Mouse (Mus musculus) heart, embryonic 11.5 days (tissue): ENCODE data around the gene Gltp. TPM values are rescaled to one million over a fixed set of nuclear protein-coding genes. Genes with fewer than 3 reads are reported as not detected.

Source experiments
- ATAC-seq: fragments of 200-750 bp; cut with Nextera tagmentation; replicated peaks from 2 replicates; pipeline ENCODE4 v1.8.0; 2017; ENCODE audit warnings: moderate library complexity; ENCODE audit not compliant: insufficient number of reproducible peaks, low FRiP score, low TSS enrichment
- H3K27ac ChIP-seq: fragments of 300-500 bp; sonication (generic); 2 replicates; pipeline ENCODE4 v1.5.1; 2014; ENCODE audit warnings: mild to moderate bottlenecking, low read depth, low read length
- H3K27me3 ChIP-seq: fragments of 300-500 bp; sonication (generic); 2 replicates; pipeline ENCODE4 v1.6.1; 2014; ENCODE audit warnings: mild to moderate bottlenecking, low read length, mixed read lengths; ENCODE audit not compliant: control insufficient read depth, insufficient read depth
- H3K36me3 ChIP-seq: fragments of 300-500 bp; sonication (generic); 2 replicates; pipeline ENCODE4 v1.6.1; 2014; ENCODE audit warnings: mild to moderate bottlenecking, low read length, moderate library complexity, mixed read lengths; ENCODE audit not compliant: control insufficient read depth, insufficient read depth
- H3K4me1 ChIP-seq: fragments of 300-500 bp; sonication (generic); 2 replicates; pipeline ENCODE4 v1.6.1; 2014; ENCODE audit warnings: low read length; ENCODE audit not compliant: control insufficient read depth, insufficient read depth
- H3K4me2 ChIP-seq: fragments of 300-500 bp; sonication (generic); 2 replicates; pipeline ENCODE4 v1.6.1; 2014; ENCODE audit warnings: mild to moderate bottlenecking, moderate library complexity
- H3K4me3 ChIP-seq: fragments of 300-500 bp; sonication (generic); 2 replicates; pipeline ENCODE4 v1.5.1; 2014; ENCODE audit warnings: low read depth, low read length
- H3K9ac ChIP-seq: fragments of 300-500 bp; sonication (generic); 2 replicates; pipeline ENCODE4 v1.6.1; 2014; ENCODE audit warnings: mild to moderate bottlenecking, low read depth, low read length, moderate library complexity
- H3K9me3 ChIP-seq: fragments of 300-500 bp; sonication (generic); replicated peaks from 2 replicates; pipeline ENCODE4 v1.6.1; 2016; ENCODE audit warnings: low read length; ENCODE audit not compliant: control insufficient read depth
- WGBS: fragments of 180-500 bp; shearing (Covaris S2); extraction: QIAGEN DNeasy Blood & Tissue Kit; methylation state at CpG from one replicate; pipeline ENCODE4 v1.1.7; 2014; ENCODE audit not compliant: insufficient replicate concordance; 5-methylcytosine and 5-hydroxymethylcytosine counted together
- polyA plus RNA-seq: library from polyadenylated mRNA; unstranded; fragments of >200 nt; fragmentation: Nextera tagmentation; extraction: Ambion mirVana; gene quantifications from 2 replicates; pipeline ENCODE4 v1.2.1, GENCODE M21; 2014

The Gltp gene
- polyA plus RNA-seq, 1 experiment from 2014 or later, result 57.1 TPM

DNA sequence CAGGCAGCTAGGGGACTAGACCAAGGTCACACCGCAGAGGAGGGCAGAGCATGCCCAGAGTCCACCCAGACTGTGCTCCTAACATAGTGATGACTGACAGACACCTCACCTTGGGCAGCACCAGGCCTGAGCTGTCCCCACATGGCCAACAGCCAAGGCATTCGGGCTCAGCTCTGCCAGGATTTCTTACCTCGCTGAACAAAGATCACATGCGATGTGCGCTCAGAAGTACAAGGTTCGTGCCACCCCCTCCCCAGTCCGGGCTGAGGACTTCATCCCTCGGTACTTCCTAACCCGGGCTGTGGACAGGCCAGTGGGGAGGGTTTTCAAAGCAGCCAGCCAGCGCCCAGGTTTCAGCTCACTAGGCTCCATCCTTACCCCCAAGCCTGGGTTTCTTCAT, 33.4 kb downstream of the Gltp start:
- H3K27me3 ChIP-seq, result peaks cover 61% of the 10 kb centered on the region
- no peak for ATAC-seq

GRCm38 (mm10) chr5:114656305-114656704, 34.5 kb downstream of the Gltp start:
- no peak overlapping the region for H3K27ac ChIP-seq
- H3K4me2 ChIP-seq, result no peak overlapping the region
- H3K4me3 ChIP-seq, result no peak overlapping the region
- H3K4me1 ChIP-seq, result peaks cover 14% of the 10 kb centered on the region
- ATAC-seq, result no peak
- H3K36me3 ChIP-seq, result no peaks in the 10 kb centered on the region
- H3K9ac ChIP-seq, result no peak overlapping the region
- H3K27me3 ChIP-seq, result peaks cover 70% of the 10 kb centered on the region
- H3K9me3 ChIP-seq, result no peaks in the 10 kb centered on the region
- 74% methylated on average over 7 of the region's 7 CpGs for WGBS

More for the DNA sequence above, 33.4 kb downstream of the Gltp start:
- peak overlapping the region; percentile 52; the same call in 1 of the 2 replicates for H3K4me3 ChIP-seq
- no peak overlapping the region for H3K27ac ChIP-seq
- H3K36me3 ChIP-seq, result no peaks in the 10 kb centered on the region
- H3K4me2 ChIP-seq, result peak overlapping the region; percentile 93
- peaks cover 10% of the 10 kb centered on the region; the same call in 1 of the 2 replicates for H3K4me1 ChIP-seq
- no peaks in the 10 kb centered on the region for H3K9me3 ChIP-seq
- H3K9ac ChIP-seq, result no peak overlapping the region
- 33% methylated on average over 10 of the region's 10 CpGs for WGBS

- 84% methylated on average over 5 of the region's 5 CpGs for WGBS
- no peaks in the 10 kb centered on the region for H3K36me3 ChIP-seq
- H3K9me3 ChIP-seq, result no peaks in the 10 kb centered on the region
- peaks cover 70% of the 10 kb centered on the region for H3K27me3 ChIP-seq
- H3K9ac ChIP-seq, result no peak overlapping the region
- H3K27ac ChIP-seq, result no peak overlapping the region
- H3K4me3 ChIP-seq, result no peak overlapping the region
- no peak for ATAC-seq
- H3K4me1 ChIP-seq, result peaks cover 20% of the 10 kb centered on the region
- H3K4me2 ChIP-seq, result no peak overlapping the region
Observed at GRCm38 (mm10) chr5:114655721-114656120, 35.1 kb downstream of the Gltp start.

DNA sequence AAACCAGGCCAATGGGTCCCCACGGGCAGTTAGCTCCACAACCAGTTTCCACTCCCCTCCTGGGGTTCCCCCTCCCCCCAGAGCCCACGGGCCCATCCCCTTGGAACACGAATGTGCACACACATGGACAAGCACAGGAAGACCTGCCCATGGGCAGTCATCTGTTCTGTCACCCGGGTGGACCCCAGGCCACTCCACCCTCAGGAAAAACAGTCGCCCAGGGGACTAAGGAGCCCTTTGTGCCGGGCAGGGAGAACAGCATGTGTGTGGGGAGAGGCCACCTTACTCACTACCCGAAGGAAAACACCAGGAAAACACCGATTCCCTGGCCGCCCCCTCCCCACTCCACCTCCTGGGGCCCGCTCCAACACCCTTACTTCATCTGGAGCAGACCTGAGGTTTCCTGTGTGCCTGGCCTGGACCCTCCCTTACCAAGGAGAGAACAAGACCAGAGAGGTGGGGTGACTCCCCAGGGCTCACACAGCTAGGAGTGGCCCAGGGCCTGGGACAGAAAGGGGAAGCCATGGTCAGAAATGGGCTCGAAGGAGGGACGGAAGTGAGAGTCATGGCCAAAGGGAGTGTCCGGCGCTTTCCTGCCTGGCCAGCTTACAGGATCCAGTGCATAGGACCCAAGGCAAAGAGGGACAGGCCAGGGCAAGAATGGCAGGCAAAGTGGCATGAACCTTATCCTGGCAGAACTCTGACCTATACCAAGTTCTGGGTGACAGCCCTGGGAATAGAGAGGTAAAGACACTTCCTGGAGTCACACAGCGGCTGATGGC, 36.9 kb downstream of the Gltp start:
- Histone ChIP-seq H3K27me3 (peaks cover 65% of the 10 kb centered on the region), H3K9me3 (no peaks in the 10 kb centered on the region), H3K36me3 (no peaks in the 10 kb centered on the region), H3K27ac (no peak overlapping the region), H3K4me2 (no peak overlapping the region), H3K9ac (no peak overlapping the region), H3K4me1 (peaks cover 21% of the 10 kb centered on the region), H3K4me3 (no peak overlapping the region)
- no peak for ATAC-seq
- WGBS, result 59% methylated on average over 12 of the region's 15 CpGs

DNA sequence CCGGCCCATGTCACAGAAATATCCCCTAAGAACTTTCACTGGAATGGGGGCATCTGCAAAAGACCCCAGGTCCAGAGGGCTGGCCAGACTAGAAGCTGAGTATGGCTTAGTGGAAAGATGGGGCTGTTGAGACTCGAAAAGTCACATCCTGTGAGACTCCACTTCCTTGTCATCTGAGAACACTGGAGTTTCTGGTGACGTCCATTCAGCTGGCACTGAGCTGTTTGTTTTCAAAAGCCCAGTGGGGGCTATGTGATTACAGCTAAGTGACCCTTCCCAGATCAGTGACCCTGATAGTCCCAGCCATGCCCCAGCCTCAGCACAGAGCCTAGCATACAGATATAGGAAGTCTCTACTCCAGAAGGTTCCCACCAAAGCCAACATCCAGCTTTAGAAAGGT, 39.3 kb downstream of the Gltp start:
- Histone ChIP-seq H3K4me2 (peak overlapping the region; percentile 29), H3K4me1 (peaks cover 19% of the 10 kb centered on the region), H3K9me3 (no peaks in the 10 kb centered on the region), H3K4me3 (no peak overlapping the region), H3K9ac (0 out of 2 replicates have a peak overlapping the region, but pooled peaks have one; percentile 39), H3K27me3 (peaks cover 50% of the 10 kb centered on the region), H3K36me3 (no peaks in the 10 kb centered on the region), H3K27ac (no peak overlapping the region)
- WGBS, result 31% methylated on average over 3 of the region's 3 CpGs
- no peak for ATAC-seq

DNA sequence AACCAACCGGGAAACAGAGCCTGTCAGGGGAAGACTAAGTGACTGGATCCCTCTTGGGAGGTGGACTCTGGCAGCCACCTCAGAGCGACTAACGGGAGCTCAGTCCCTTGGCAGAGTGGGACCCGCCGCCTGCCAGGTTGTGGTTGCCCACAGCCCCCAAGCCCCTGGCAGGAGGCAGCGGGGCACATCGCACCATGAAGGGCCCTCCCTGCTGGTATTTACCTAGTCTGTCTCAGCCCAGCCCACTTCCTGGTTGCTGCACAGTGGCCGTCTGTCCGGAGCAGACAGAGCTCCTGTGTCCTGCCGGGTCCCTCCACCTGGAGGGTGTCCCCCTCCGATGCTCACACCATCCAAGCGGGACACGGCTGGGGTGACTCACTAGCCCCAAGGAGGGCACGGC, 39.8 kb downstream of the Gltp start:
- Histone ChIP-seq H3K4me3 (no peak overlapping the region), H3K27me3 (peaks cover 47% of the 10 kb centered on the region), H3K4me2 (peak overlapping the region; percentile 29), H3K36me3 (no peaks in the 10 kb centered on the region), H3K27ac (no peak overlapping the region), H3K9ac (peak overlapping the region; percentile 39; the same call in 1 of the 2 replicates), H3K4me1 (peaks cover 19% of the 10 kb centered on the region), H3K9me3 (no peaks in the 10 kb centered on the region)
- 24% methylated on average over 14 of the region's 14 CpGs for WGBS
- ATAC-seq, result no peak

- H3K9me3 ChIP-seq, result no peaks in the 10 kb centered on the region
- H3K4me1 ChIP-seq, result peaks cover 19% of the 10 kb centered on the region
- ATAC-seq, result no peak
- no peak overlapping the region for H3K27ac ChIP-seq
- H3K27me3 ChIP-seq, result peaks cover 37% of the 10 kb centered on the region
- no peak overlapping the region for H3K4me3 ChIP-seq
- no peak overlapping the region for H3K4me2 ChIP-seq
- no peaks in the 10 kb centered on the region for H3K36me3 ChIP-seq
- 77% methylated on average over 11 of the region's 11 CpGs for WGBS
- H3K9ac ChIP-seq, result no peak overlapping the region
Observed at GRCm38 (mm10) chr5:114648728-114649311, 42.0 kb downstream of the Gltp start.

DNA sequence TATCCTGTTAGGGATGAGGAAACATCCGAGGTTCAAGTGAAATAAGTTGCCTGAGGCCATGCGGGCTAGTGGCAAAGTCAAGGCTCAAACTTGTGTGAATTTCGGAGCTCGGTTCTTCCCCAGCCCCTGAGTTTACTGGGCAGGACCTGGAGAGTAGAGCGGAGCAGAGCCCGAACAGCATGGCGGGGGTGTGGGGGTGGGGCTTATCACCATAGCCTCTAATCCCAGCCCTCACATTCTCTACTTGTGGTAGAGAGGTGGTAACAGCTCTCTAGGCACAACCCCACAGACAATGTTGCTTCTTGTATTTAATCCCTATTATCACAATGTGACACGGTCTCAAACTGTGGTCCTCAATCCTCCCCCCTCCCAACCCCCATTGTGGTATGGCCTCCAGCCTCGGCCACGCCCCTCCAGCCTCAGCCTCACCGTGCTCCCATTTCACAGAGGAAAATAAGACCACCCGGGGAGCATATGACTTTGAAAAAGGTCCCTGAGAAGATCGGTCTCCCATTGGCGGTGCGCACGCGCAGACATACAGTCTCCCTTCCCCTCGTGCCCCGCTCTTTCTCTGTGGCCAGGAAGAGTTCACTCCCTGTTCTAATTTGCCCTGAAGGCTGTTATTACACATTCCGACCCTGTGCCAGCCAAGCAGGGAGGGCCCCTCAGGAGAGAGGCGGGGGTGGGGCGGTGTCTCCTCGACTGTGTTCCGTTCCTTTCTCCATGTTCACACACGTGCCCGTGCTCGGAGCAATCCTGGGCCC, 43.4 kb downstream of the Gltp start:
- no peak overlapping the region for H3K27ac ChIP-seq
- 4% methylated on average over 27 of the region's 27 CpGs for WGBS
- H3K9me3 ChIP-seq, result no peaks in the 10 kb centered on the region
- H3K9ac ChIP-seq, result peak overlapping the region; percentile 59
- peaks cover 19% of the 10 kb centered on the region for H3K4me1 ChIP-seq
- peak overlapping the region; percentile 62 for H3K4me2 ChIP-seq
- no peaks in the 10 kb centered on the region for H3K36me3 ChIP-seq
- peaks cover 32% of the 10 kb centered on the region for H3K27me3 ChIP-seq
- no peak for ATAC-seq
- H3K4me3 ChIP-seq, result peak overlapping the region; percentile 38
